Mouse (Mus musculus) CD4-positive, CD25-positive, alpha-beta regulatory T cell, adult 4 months (primary cell): ENCODE results near the gene Sppl3. TPM values are rescaled to one million over a fixed set of nuclear protein-coding genes. Genes with fewer than 3 reads are reported as not detected.

Source experiments
- polyA plus RNA-seq, 2 experiments: library from polyadenylated mRNA; unstranded; fragments of 100-300 nt; shearing (Covaris generic); gene quantifications; one replicate each; pipeline ENCODE4 v1.2.1; 2017

Sppl3 gene
- polyA plus RNA-seq, 2 experiments from 2014 or later: 10.2 to 14.2 TPM

Other genes starting within 250 kb of the Sppl3 start
- 10 to 100 TPM; 13.9 to 23.3 TPM for gene Ankrd13a, start 236.5 kb upstream of the Sppl3 start, polyA plus RNA-seq
- gene Git2, start 235.6 kb upstream of the Sppl3 start, polyA plus RNA-seq: 100 to 1,000 TPM; 147 to 207 TPM
- 10 to 100 TPM; 51.9 to 57.3 TPM for gene 1500011B03Rik, start 187.7 kb upstream of the Sppl3 start, polyA plus RNA-seq
- not detected for gene 4930519G04Rik, start 157.5 kb upstream of the Sppl3 start, polyA plus RNA-seq
- gene Gm9936, start 152.5 kb upstream of the Sppl3 start, polyA plus RNA-seq: not detected
- gene Oasl2, start 114.2 kb upstream of the Sppl3 start, polyA plus RNA-seq: 10 to 100 TPM; 19.0 to 21.2 TPM
- gene Oasl1, start 87.9 kb upstream of the Sppl3 start, polyA plus RNA-seq: 1 to 10 TPM; 5.8 to 9.1 TPM
- gene 2210016L21Rik, start 69.0 kb upstream of the Sppl3 start, polyA plus RNA-seq: 10 to 100 TPM; 34.5 to 46.3 TPM
- under 1 TPM in 1 of 2 experiments, not detected in 1; 0.09 TPM for gene Hnf1a, start 40.0 kb upstream of the Sppl3 start, polyA plus RNA-seq
- gene Gm10401, start 87.2 kb downstream of the Sppl3 start, polyA plus RNA-seq: 10 to 100 TPM; 15.1 to 18.1 TPM
- 10 to 100 TPM; 10.6 to 28.4 TPM for gene Acads, start 108.2 kb downstream of the Sppl3 start, polyA plus RNA-seq
- 10 to 100 TPM; 16.1 to 16.4 TPM for gene Unc119b, start 123.8 kb downstream of the Sppl3 start, polyA plus RNA-seq
- gene Mlec, start 147.0 kb downstream of the Sppl3 start, polyA plus RNA-seq: 10 to 100 TPM; 28.9 to 37.0 TPM
- not detected for gene Cabp1, start 183.2 kb downstream of the Sppl3 start, polyA plus RNA-seq
- gene Pop5, start 224.7 kb downstream of the Sppl3 start, polyA plus RNA-seq: 100 to 1,000 TPM in 1 of 2 experiments, 10 to 100 TPM in 1; 84.0 to 114 TPM